Mouse (Mus musculus) forebrain, embryonic 13.5 days (tissue): ENCODE measurements around the gene Hist1h2ah. TPM values are rescaled to one million over a fixed set of nuclear protein-coding genes. Genes with fewer than 3 reads are reported as not detected.

Experiments
- ATAC-seq: fragments of 200-750 bp; cut with Nextera tagmentation; 2 replicates; pipeline ENCODE4 v1.8.0; 2017
- H3K27ac ChIP-seq: fragments of 300-500 bp; sonication (generic); 2 replicates; pipeline ENCODE4 v1.5.1; 2015; ENCODE audit warnings: inconsistent platforms, mild to moderate bottlenecking, moderate library complexity
- H3K27me3 ChIP-seq: fragments of 300-500 bp; sonication (generic); 2 replicates; pipeline ENCODE4 v1.6.1; 2015; ENCODE audit warnings: mild to moderate bottlenecking, inconsistent platforms
- H3K36me3 ChIP-seq: fragments of 300-500 bp; sonication (generic); 2 replicates; pipeline ENCODE4 v1.6.1; 2015; ENCODE audit warnings: mild to moderate bottlenecking, inconsistent platforms; ENCODE audit not compliant: poor library complexity, severe bottlenecking
- H3K4me1 ChIP-seq: fragments of 300-500 bp; sonication (generic); 2 replicates; pipeline ENCODE4 v1.6.1; 2015; ENCODE audit warnings: inconsistent platforms
- H3K4me2 ChIP-seq: fragments of 300-500 bp; sonication (generic); 2 replicates; pipeline ENCODE4 v1.6.1; 2015; ENCODE audit warnings: inconsistent platforms, mild to moderate bottlenecking, moderate library complexity
- H3K4me3 ChIP-seq: fragments of 300-500 bp; sonication (generic); 2 replicates; pipeline ENCODE4 v1.5.1; 2015; ENCODE audit warnings: mild to moderate bottlenecking, inconsistent platforms
- H3K9ac ChIP-seq: fragments of 300-500 bp; sonication (generic); 2 replicates; pipeline ENCODE4 v1.6.1; 2015; ENCODE audit warnings: mild to moderate bottlenecking, inconsistent platforms
- H3K9me3 ChIP-seq: fragments of 300-500 bp; sonication (generic); replicated peaks from 2 replicates; pipeline ENCODE4 v1.6.1; 2016; ENCODE audit warnings: inconsistent platforms
- WGBS: fragments of 180-500 bp; shearing (Covaris S2); methylation state at CpG from one replicate; pipeline ENCODE4 v1.1.7; 2015; 5-methylcytosine and 5-hydroxymethylcytosine counted together
- polyA plus RNA-seq: library from polyadenylated mRNA; unstranded; fragments of >200 nt; fragmentation: Nextera tagmentation; extraction: Ambion mirVana; gene quantifications from 2 replicates; pipeline ENCODE4 v1.2.1, GENCODE M21; 2015

Hist1h2ah gene
- polyA plus RNA-seq, 1 experiment from 2014 or later, result 10.7 TPM

DNA sequence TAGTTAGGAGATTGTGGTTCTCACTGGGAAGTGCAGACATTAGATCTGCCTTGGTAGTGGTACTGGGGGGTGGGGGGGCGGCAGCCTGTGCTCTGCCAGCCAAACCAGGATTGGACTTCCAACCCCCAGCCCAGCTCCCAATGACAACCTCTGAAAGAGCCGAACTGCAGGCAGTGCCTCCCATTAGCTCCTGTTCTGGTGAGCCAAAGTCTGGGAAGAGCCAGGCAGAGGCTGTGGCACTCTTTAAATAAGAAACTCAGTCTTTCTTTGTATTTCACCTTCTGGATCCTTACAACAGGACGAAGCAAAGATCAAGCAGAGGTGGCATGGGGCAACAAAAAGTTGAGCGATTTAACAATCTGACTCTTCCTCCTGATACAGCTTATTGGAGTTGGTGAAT lies 36.2 kb downstream of the Hist1h2ah start:
- peaks cover 95% of the 10 kb centered on the region for H3K27me3 ChIP-seq
- H3K4me3 ChIP-seq, result no peak overlapping the region
- no peaks in the 10 kb centered on the region for H3K9me3 ChIP-seq
- ATAC-seq, result no peak
- no peak overlapping the region for H3K27ac ChIP-seq
- WGBS, result 20% methylated on average over 4 of the region's 4 CpGs
- H3K4me2 ChIP-seq, result no peak overlapping the region
- H3K4me1 ChIP-seq, result peaks cover 13% of the 10 kb centered on the region
- H3K36me3 ChIP-seq, result no peaks in the 10 kb centered on the region
- no peak overlapping the region for H3K9ac ChIP-seq

- WGBS, result 24% methylated on average over 3 of the region's 3 CpGs
- no peaks in the 10 kb centered on the region for H3K36me3 ChIP-seq
- no peak overlapping the region for H3K9ac ChIP-seq
- H3K9me3 ChIP-seq, result no peaks in the 10 kb centered on the region
- H3K27ac ChIP-seq, result no peak overlapping the region
- no peak overlapping the region for H3K4me3 ChIP-seq
- H3K4me1 ChIP-seq, result peaks cover 13% of the 10 kb centered on the region
- no peak overlapping the region for H3K4me2 ChIP-seq
- peaks cover 92% of the 10 kb centered on the region for H3K27me3 ChIP-seq
- ATAC-seq, result no peak
Measured at GRCm38 (mm10) chr13:21998412-21998811, 37.0 kb downstream of the Hist1h2ah start.

DNA sequence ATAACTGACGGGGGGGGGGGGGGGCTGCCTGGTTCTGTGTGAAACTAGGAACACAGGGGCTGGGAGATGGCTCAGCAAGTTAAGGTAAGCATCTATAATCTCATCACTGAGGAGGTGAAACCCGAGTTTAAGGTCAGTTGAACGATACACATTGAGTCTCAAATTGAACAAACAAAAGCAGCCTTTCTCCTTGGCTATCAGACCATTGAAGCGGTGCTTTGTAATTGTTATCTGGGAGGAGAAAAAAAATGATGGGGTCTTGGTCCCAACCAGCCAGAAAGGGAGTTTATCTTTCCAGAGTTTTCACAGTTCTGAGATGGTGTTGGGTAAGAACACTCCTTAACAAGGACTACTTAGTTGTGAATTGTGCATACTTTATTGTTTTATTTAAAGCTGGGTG lies 37.5 kb downstream of the Hist1h2ah start:
- WGBS, result 4% methylated on average over 4 of the region's 4 CpGs
- Histone ChIP-seq H3K9ac (no peak overlapping the region), H3K9me3 (no peaks in the 10 kb centered on the region), H3K27me3 (peaks cover 89% of the 10 kb centered on the region), H3K4me1 (peaks cover 13% of the 10 kb centered on the region), H3K4me3 (no peak overlapping the region), H3K4me2 (peak overlapping the region; percentile 58), H3K36me3 (no peaks in the 10 kb centered on the region), H3K27ac (no peak overlapping the region)
- ATAC-seq, result no peak

- H3K4me1 ChIP-seq, result peaks cover 13% of the 10 kb centered on the region
- no peaks in the 10 kb centered on the region for H3K9me3 ChIP-seq
- WGBS, result 1% methylated on average over 21 of the region's 21 CpGs
- H3K4me3 ChIP-seq, result peak overlapping the region; percentile 38
- H3K27ac ChIP-seq, result no peak overlapping the region
- peaks cover 87% of the 10 kb centered on the region for H3K27me3 ChIP-seq
- ATAC-seq, result no peak
- no peak overlapping the region for H3K9ac ChIP-seq
- H3K4me2 ChIP-seq, result peak overlapping the region; percentile 58
- no peaks in the 10 kb centered on the region for H3K36me3 ChIP-seq
Measured at GRCm38 (mm10) chr13:21997201-21997820, 38.1 kb downstream of the Hist1h2ah start.

DNA sequence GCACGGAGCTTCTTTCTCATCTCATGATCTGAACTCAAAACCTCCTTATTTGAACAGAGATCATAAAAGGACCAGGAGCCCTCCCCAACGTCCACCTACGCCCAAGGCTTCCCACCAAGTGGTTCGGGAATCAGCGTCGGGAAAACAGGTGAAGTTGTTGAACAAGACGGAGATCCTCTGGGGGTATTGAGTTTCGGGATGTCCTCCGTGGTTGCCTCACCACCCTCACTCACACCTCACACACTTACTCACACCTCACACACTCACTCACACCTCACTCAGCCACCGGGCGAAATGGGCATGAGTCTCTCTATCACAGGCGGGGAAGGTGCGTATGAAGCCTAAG lies 38.6 kb downstream of the Hist1h2ah start:
- no peak for ATAC-seq
- Histone ChIP-seq H3K27ac (no peak overlapping the region), H3K27me3 (peaks cover 82% of the 10 kb centered on the region), H3K9me3 (no peaks in the 10 kb centered on the region), H3K36me3 (no peaks in the 10 kb centered on the region), H3K4me1 (peaks cover 13% of the 10 kb centered on the region), H3K4me3 (peak overlapping the region; percentile 38), H3K9ac (no peak overlapping the region), H3K4me2 (peak overlapping the region; percentile 58)
- WGBS, result under 1% methylated on average over 13 of the region's 13 CpGs

- Histone ChIP-seq H3K4me2 (peak overlapping the region; percentile 58), H3K9ac (no peak overlapping the region), H3K36me3 (no peaks in the 10 kb centered on the region), H3K4me1 (peaks cover 13% of the 10 kb centered on the region), H3K9me3 (no peaks in the 10 kb centered on the region), H3K4me3 (peak overlapping the region; percentile 38), H3K27me3 (peaks cover 80% of the 10 kb centered on the region), H3K27ac (no peak overlapping the region)
- no peak for ATAC-seq
- 2% methylated on average over 12 of the region's 12 CpGs for WGBS
Measured at GRCm38 (mm10) chr13:21996101-21996839, 39.1 kb downstream of the Hist1h2ah start.

DNA sequence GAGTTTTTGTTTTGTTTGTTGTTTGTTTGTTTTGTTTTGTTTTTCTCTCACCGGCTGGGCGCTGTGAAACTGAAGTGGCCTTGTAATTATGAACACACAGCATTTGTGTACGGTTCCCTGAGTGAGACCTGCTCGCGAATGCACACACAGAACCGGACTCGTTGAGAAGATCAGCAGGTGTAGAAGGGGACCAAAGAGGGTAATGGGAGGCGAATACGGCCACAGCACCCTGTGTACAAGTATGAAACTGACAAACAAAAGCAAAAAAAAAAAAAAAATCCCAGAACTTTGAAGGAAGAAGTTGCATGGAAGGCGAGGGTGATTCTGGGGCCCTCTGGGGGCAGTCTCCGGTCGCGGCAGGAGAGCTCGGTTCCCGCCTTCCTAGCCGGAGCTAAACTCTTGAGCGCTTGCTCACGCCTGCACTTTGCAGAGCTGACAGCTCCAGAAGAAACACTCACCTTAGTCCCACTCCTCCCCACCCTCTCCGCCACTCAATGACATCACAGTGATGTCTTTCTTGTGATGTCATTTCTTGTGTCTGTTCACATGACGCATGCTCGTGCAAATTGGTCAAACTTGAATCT lies 39.9 kb downstream of the Hist1h2ah start:
- H3K27ac ChIP-seq, result no peak overlapping the region
- WGBS, result under 1% methylated on average over 21 of the region's 21 CpGs
- 0 out of 2 replicates have a peak overlapping the region, but pooled peaks have one; percentile 26 for H3K9ac ChIP-seq
- H3K4me3 ChIP-seq, result peak overlapping the region; percentile 38
- H3K9me3 ChIP-seq, result no peaks in the 10 kb centered on the region
- H3K27me3 ChIP-seq, result peaks cover 74% of the 10 kb centered on the region
- H3K4me1 ChIP-seq, result peaks cover 13% of the 10 kb centered on the region
- 0 out of 2 replicates have a peak, but pooled peaks have one; percentile 30 for ATAC-seq
- peak overlapping the region; percentile 58 for H3K4me2 ChIP-seq
- H3K36me3 ChIP-seq, result no peaks in the 10 kb centered on the region

DNA sequence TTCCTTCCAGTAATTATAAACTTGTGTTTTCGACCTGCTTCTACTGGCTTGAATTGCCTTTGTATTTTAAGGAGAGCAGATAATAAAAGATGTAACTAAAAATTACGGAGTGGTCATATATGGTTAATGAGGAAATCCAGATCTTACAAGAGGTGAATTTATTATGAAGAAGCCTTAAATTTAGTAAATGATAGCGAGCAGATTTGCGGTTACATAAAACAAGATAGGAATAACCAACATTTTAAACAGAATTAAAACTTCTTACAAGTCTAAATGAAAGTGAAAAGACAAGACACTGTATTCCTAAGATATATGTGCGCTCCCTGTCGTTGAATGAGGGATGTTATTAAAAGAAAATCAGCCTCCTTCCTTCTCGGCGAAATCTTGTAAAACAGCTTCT lies 40.5 kb downstream of the Hist1h2ah start:
- no peak for ATAC-seq

DNA sequence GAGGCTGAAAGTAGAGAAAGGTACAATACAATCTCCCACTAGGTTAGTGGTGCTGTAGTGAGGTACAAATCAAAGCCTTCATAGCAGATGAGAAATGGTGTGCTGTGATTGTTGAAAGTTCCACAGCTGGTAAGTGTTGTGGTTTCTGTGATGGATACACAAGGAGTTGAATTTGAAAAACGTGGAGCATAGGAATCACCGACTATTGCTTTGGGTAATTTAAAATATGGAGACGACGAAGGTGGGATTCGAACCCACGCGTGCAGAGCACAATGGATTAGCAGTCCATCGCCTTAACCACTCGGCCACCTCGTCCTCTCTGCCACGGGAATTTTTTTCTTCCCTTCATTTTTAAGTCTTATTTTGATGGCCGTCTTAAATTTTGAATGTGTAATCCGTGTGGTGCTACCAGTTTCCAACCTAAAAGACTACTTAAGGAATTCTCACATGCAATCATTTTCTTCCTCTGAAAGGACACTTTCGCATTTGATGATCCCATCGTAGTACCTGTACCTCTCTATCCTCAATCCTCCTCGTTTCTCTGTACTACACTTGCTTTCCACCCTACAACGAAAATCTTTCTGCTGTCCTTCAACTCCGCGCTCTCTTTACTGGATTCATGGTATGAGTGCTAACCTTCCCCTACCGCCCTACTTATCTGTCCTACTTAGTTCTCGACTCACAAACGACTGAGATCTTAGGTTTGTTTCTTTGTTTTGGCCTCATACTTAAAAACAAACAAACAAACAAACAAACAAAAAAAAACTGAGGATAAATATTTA lies 41.2 kb downstream of the Hist1h2ah start:
- Histone ChIP-seq H3K4me3 (no peak overlapping the region), H3K27me3 (peaks cover 68% of the 10 kb centered on the region), H3K9me3 (no peaks in the 10 kb centered on the region), H3K4me1 (peaks cover 13% of the 10 kb centered on the region), H3K9ac (no peak overlapping the region), H3K27ac (no peak overlapping the region), H3K4me2 (0 out of 2 replicates have a peak overlapping the region, but pooled peaks have one; percentile 12), H3K36me3 (no peaks in the 10 kb centered on the region)
- ATAC-seq, result no peak
- WGBS, result 1% methylated on average over 22 of the region's 22 CpGs

More for the DNA sequence above, 40.5 kb downstream of the Hist1h2ah start:
- H3K9ac ChIP-seq, result 0 out of 2 replicates have a peak overlapping the region, but pooled peaks have one; percentile 26
- peak overlapping the region; percentile 38 for H3K4me3 ChIP-seq
- peaks cover 73% of the 10 kb centered on the region for H3K27me3 ChIP-seq
- WGBS, result 5% methylated on average over 8 of the region's 8 CpGs
- H3K36me3 ChIP-seq, result no peaks in the 10 kb centered on the region
- H3K4me2 ChIP-seq, result peak overlapping the region; percentile 58
- no peaks in the 10 kb centered on the region for H3K9me3 ChIP-seq
- no peak overlapping the region for H3K27ac ChIP-seq
- H3K4me1 ChIP-seq, result peaks cover 13% of the 10 kb centered on the region

- H3K27me3 ChIP-seq, result peaks cover 58% of the 10 kb centered on the region
- H3K9ac ChIP-seq, result no peak overlapping the region
- H3K4me1 ChIP-seq, result peaks cover 13% of the 10 kb centered on the region
- no peaks in the 10 kb centered on the region for H3K36me3 ChIP-seq
- WGBS, result 82% methylated on average over 5 of the region's 5 CpGs
- no peak overlapping the region for H3K27ac ChIP-seq
- no peaks in the 10 kb centered on the region for H3K9me3 ChIP-seq
- H3K4me3 ChIP-seq, result no peak overlapping the region
- ATAC-seq, result no peak
- no peak overlapping the region for H3K4me2 ChIP-seq
Measured at GRCm38 (mm10) chr13:21992550-21992949, 42.8 kb downstream of the Hist1h2ah start.
